Mouse (Mus musculus) lung, postnatal 0 days (tissue): ENCODE measurements around the gene Olfr523. TPM values are rescaled to one million over a fixed set of nuclear protein-coding genes. Genes with fewer than 3 reads are reported as not detected.

Experiments used
- ATAC-seq: fragments of 200-750 bp; cut with Nextera tagmentation; 2 replicates; pipeline ENCODE4 v1.8.0; 2017; ENCODE audit warnings: moderate library complexity
- DNase-seq: peaks from one replicate; pipeline ENCODE4 v3.0.0-alpha.2; 2016; ENCODE audit warnings: low spot score
- H3K27ac ChIP-seq: fragments of 300-500 bp; sonication (generic); 2 replicates; pipeline ENCODE4 v1.5.1; 2014; ENCODE audit warnings: antibody characterized with exemption, mild to moderate bottlenecking, low read length, mixed read lengths
- H3K27me3 ChIP-seq: fragments of 300-500 bp; sonication (generic); replicated peaks from 2 replicates; pipeline ENCODE4 v1.6.1; 2014; ENCODE audit warnings: low read length, mixed read lengths; ENCODE audit not compliant: insufficient read depth
- H3K36me3 ChIP-seq: fragments of 300-500 bp; sonication (generic); 2 replicates; pipeline ENCODE4 v1.6.1; 2014; ENCODE audit warnings: low read length, mixed read lengths; ENCODE audit not compliant: insufficient read depth
- H3K4me1 ChIP-seq: fragments of 300-500 bp; sonication (generic); 2 replicates; pipeline ENCODE4 v1.6.1; 2014; ENCODE audit warnings: antibody characterized with exemption, low read depth, low read length, mixed read lengths; ENCODE audit not compliant: insufficient read depth
- H3K4me2 ChIP-seq: fragments of 300-500 bp; sonication (generic); replicated peaks from 2 replicates; pipeline ENCODE4 v1.6.1; 2014; ENCODE audit warnings: low read depth, mild to moderate bottlenecking, low read length, moderate library complexity, mixed read lengths
- H3K4me3 ChIP-seq: fragments of 300-500 bp; sonication (generic); 2 replicates; pipeline ENCODE4 v1.5.1; 2014; ENCODE audit warnings: low read depth, low read length
- H3K9ac ChIP-seq: fragments of 300-500 bp; sonication (generic); replicated peaks from 2 replicates; pipeline ENCODE4 v1.6.1; 2014; ENCODE audit warnings: low read depth, mild to moderate bottlenecking
- H3K9me3 ChIP-seq: fragments of 300-500 bp; sonication (generic); 2 replicates; pipeline ENCODE4 v1.6.1; 2016; ENCODE audit warnings: low read length, mixed read lengths
- CTCF ChIP-seq: IDR thresholded peaks from 2 replicates; pipeline ENCODE4 v1.5.1; 2016; ENCODE audit warnings: antibody characterized with exemption, mild to moderate bottlenecking
- EP300 ChIP-seq: IDR thresholded peaks from 2 replicates; pipeline ENCODE4 v1.6.1; 2016; ENCODE audit warnings: antibody characterized with exemption, mild to moderate bottlenecking, control low read depth
- WGBS: fragments of 180-500 bp; shearing (Covaris S2); extraction: QIAGEN DNeasy Blood & Tissue Kit; methylation state at CpG from one replicate; pipeline ENCODE4 v1.1.7; 2014; 5-methylcytosine and 5-hydroxymethylcytosine counted together
- polyA plus RNA-seq: library from polyadenylated mRNA; unstranded; fragments of >200 nt; fragmentation: Nextera tagmentation; extraction: Ambion mirVana; gene quantifications from 2 replicates; pipeline ENCODE4 v1.2.1, GENCODE M21; 2015

Olfr523 gene
- polyA plus RNA-seq, 1 experiment from 2014 or later = not detected

- Histone ChIP-seq H3K27me3 (no peaks in the 10 kb centered on the region), H3K36me3 (no peaks in the 10 kb centered on the region), H3K9ac (no peak overlapping the region), H3K4me3 (no peak overlapping the region), H3K4me1 (no peaks in the 10 kb centered on the region), H3K9me3 (no peaks in the 10 kb centered on the region), H3K4me2 (no peak overlapping the region), H3K27ac (no peak overlapping the region)
- TF ChIP-seq CTCF (no peak), EP300 (no peak)
- 74% methylated on average over 4 of the region's 4 CpGs for WGBS
- ATAC-seq (no peak), DNase-seq (no peak)
These were observed 28.1 kb downstream of the Olfr523 start for GRCm38 (mm10) chr7:140201090-140201489.

GRCm38 (mm10) chr7:140205864-140206263 lies 32.8 kb downstream of the Olfr523 start, which contains the start of gene Olfr524:
Gene Olfr524 (minus strand): TSS chr7:140205964.
- H3K4me3 ChIP-seq = no peak within 1 kb of the TSS
- ATAC-seq (no peak), DNase-seq (no peak)
- H3K4me1 ChIP-seq = no peaks in the 10 kb centered on the region
- H3K27ac ChIP-seq = no peak within 1 kb of the TSS
- H3K36me3 ChIP-seq = no peaks in the 10 kb centered on the region
- TF ChIP-seq EP300 = no peak
- no peak for TF ChIP-seq CTCF
- H3K9me3 ChIP-seq = no peaks in the 10 kb centered on the region
- H3K4me2 ChIP-seq = no peak within 1 kb of the TSS
- no peak within 1 kb of the TSS for H3K9ac ChIP-seq
- no peaks in the 10 kb centered on the region for H3K27me3 ChIP-seq

- Histone ChIP-seq H3K4me2 (no peak overlapping the region), H3K4me3 (no peak overlapping the region), H3K27ac (no peak overlapping the region), H3K27me3 (no peaks in the 10 kb centered on the region), H3K4me1 (no peaks in the 10 kb centered on the region), H3K36me3 (no peaks in the 10 kb centered on the region), H3K9ac (no peak overlapping the region), H3K9me3 (no peaks in the 10 kb centered on the region)
- ATAC-seq (no peak), DNase-seq (no peak)
- TF ChIP-seq CTCF (no peak), EP300 (no peak)
- WGBS = 79% methylated on average over 3 of the region's 3 CpGs
These were observed 33.9 kb downstream of the Olfr523 start for GRCm38 (mm10) chr7:140206904-140207303.

- TF ChIP-seq EP300 = no peak
- TF ChIP-seq CTCF = no peak
- no peaks in the 10 kb centered on the region for H3K36me3 ChIP-seq
- no peak overlapping the region for H3K9ac ChIP-seq
- WGBS = 45% methylated on average over 8 of the region's 8 CpGs
- no peak overlapping the region for H3K4me3 ChIP-seq
- H3K4me2 ChIP-seq = no peak overlapping the region
- H3K27ac ChIP-seq = no peak overlapping the region
- no peak for DNase-seq
- H3K27me3 ChIP-seq = no peaks in the 10 kb centered on the region
- ATAC-seq = no peak
- H3K4me1 ChIP-seq = no peaks in the 10 kb centered on the region
- no peaks in the 10 kb centered on the region for H3K9me3 ChIP-seq
These were observed 35.1 kb downstream of the Olfr523 start for GRCm38 (mm10) chr7:140208153-140208552.

GRCm38 (mm10) chr7:140208677-140209076 lies 35.7 kb downstream of the Olfr523 start:
- Histone ChIP-seq H3K4me3 (no peak overlapping the region), H3K4me2 (no peak overlapping the region), H3K9ac (no peak overlapping the region), H3K27ac (no peak overlapping the region), H3K9me3 (no peaks in the 10 kb centered on the region), H3K4me1 (no peaks in the 10 kb centered on the region), H3K27me3 (no peaks in the 10 kb centered on the region), H3K36me3 (no peaks in the 10 kb centered on the region)
- no peak for ATAC-seq
- 42% methylated on average over 3 of the region's 3 CpGs for WGBS
- TF ChIP-seq EP300 (no peak), CTCF (no peak)
- DNase-seq = no peak

GRCm38 (mm10) chr7:140213841-140214240 lies 40.8 kb downstream of the Olfr523 start:
- no peak overlapping the region for H3K4me2 ChIP-seq
- 68% methylated on average over 5 of the region's 5 CpGs for WGBS
- TF ChIP-seq CTCF = no peak
- TF ChIP-seq EP300 = no peak

GRCm38 (mm10) chr7:140217967-140218366 lies 45.0 kb downstream of the Olfr523 start, which contains the start of gene Cd163l1:
Gene Cd163l1 (plus strand): TSS chr7:140218267.
- Histone ChIP-seq H3K4me3 (no peak within 1 kb of the TSS), H3K27me3 (no peaks in the 10 kb centered on the region), H3K4me2 (no peak within 1 kb of the TSS), H3K27ac (no peak within 1 kb of the TSS), H3K9me3 (no peaks in the 10 kb centered on the region), H3K36me3 (no peaks in the 10 kb centered on the region), H3K9ac (no peak within 1 kb of the TSS), H3K4me1 (no peaks in the 10 kb centered on the region)
- 77% methylated on average over 2 of the region's 2 CpGs for WGBS
- DNase-seq (no peak), ATAC-seq (no peak)
- TF ChIP-seq EP300 (no peak), CTCF (no peak)

More at GRCm38 (mm10) chr7:140213841-140214240, 40.8 kb downstream of the Olfr523 start:
- no peak for ATAC-seq
- no peaks in the 10 kb centered on the region for H3K4me1 ChIP-seq
- H3K9ac ChIP-seq = no peak overlapping the region
- H3K27ac ChIP-seq = no peak overlapping the region
- no peak overlapping the region for H3K4me3 ChIP-seq
- no peak for DNase-seq
- H3K9me3 ChIP-seq = no peaks in the 10 kb centered on the region
- no peaks in the 10 kb centered on the region for H3K27me3 ChIP-seq
- no peaks in the 10 kb centered on the region for H3K36me3 ChIP-seq
